Mouse (Mus musculus): ENCODE results near the gene Fgfr2. TPM values are rescaled to one million over a fixed set of nuclear protein-coding genes. Genes with fewer than 3 reads are reported as not detected.

Gene Fgfr2
- polyA plus RNA-seq, 1 experiment, result 14.8 TPM

DNA sequence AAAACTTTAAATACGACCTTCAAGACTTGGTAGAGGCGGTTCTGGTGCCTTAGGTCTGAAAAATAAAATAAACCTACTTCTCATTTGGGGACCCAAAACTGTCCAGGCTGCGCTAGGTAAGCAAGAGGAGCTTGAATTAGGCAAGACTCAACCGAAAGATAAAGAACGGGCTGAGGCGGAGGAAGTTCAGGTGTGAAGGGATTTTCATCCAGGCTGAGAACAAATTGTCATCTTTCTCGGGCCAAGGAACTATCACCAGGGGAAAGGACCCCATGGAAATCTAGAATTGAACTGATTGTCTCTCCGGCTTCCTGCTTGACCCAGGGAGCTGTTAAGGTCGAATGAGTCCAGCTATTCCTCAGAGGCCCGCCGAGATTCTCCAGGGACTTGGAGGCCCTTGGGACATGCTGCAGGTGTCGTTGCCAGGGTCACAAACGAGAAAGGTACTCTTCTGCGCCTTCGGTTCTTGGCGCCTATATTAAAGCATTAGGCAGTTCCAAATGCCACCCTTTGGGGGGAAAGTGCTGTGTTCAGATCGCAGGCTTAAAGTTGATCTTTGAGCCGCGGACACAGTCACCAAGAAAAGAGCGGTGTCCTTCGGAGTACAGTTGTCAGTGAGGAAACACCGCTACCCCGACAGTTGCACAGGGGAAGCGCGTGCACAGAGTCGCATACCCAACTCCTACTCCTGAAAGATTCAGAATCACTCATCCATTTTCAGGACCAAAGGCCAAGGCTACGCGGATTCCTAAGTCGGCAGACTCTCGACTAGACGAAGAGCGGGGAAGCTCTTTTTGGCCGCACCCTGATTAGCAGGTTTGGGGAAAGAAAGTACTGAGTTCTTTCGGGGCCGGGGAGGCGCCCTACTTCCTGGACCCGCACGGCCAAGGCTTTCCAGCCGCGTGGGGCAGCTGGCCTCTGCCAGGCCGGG, 1581.7 kb downstream of the Fgfr2 start:
- no peak for TF ChIP-seq POLR2A (IDR thresholded peaks at IDR 0.05; ENCODE audit: low read depth, low read length)
- TF ChIP-seq CTCF (conservative IDR thresholded peaks at IDR 0.05; ENCODE audit: insufficient read depth, insufficient read length, low read depth, low read length), result no peak
- H3K36me3 ChIP-seq (ENCODE audit: control insufficient read depth, insufficient read depth, low read length), result no peaks in the 10 kb centered on the region
- DNase-seq, result peak; percentile 23
- no peak overlapping the region for H3K27ac ChIP-seq (ENCODE audit: insufficient read depth, low read depth, low read length)
- H3K4me1 ChIP-seq (ENCODE audit: control insufficient read depth, insufficient read depth, low read length), result no peaks in the 10 kb centered on the region; the same call in 1 of the 2 replicates
- peaks cover 19% of the 10 kb centered on the region for H3K27me3 ChIP-seq (replicated peaks; ENCODE audit: control insufficient read depth, insufficient read depth, low read length)
- H3K4me3 ChIP-seq (ENCODE audit: insufficient read depth, low read depth, low read length), result no peak overlapping the region
- WGBS, result 3% methylated on average over 41 of the region's 41 CpGs

DNA sequence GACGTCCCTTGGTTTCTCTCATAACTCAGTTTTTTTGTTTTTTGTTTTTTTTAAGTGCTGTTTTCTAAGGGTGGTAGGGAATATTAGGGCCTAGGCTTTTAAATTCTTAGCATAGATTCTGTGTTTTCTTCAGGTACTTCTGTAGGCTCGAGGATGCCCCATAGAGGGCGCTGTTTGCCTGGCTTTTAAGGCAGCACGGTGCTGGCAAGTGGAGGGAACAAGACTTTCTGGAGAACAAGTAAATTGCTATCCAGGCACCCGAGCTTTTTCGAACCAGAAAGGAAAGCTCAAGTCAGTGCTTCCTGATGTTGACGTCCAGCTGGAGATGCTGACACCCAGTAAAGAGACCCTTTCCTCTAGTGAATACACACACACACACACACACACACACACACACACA, 1583.2 kb downstream of the Fgfr2 start:
- Histone ChIP-seq H3K4me1 (ENCODE audit: control insufficient read depth, insufficient read depth, low read length) (no peaks in the 10 kb centered on the region; the same call in 1 of the 2 replicates), H3K36me3 (ENCODE audit: control insufficient read depth, insufficient read depth, low read length) (no peaks in the 10 kb centered on the region), H3K4me3 (ENCODE audit: insufficient read depth, low read depth, low read length) (no peak overlapping the region), H3K27ac (ENCODE audit: insufficient read depth, low read depth, low read length) (no peak overlapping the region), H3K27me3 (replicated peaks; ENCODE audit: control insufficient read depth, insufficient read depth, low read length) (peaks cover 19% of the 10 kb centered on the region)
- DNase-seq, result peak; percentile 85
- peak; percentile 87 for TF ChIP-seq CTCF (conservative IDR thresholded peaks at IDR 0.05; ENCODE audit: insufficient read depth, insufficient read length, low read depth, low read length)
- TF ChIP-seq POLR2A (IDR thresholded peaks at IDR 0.05; ENCODE audit: low read depth, low read length), result no peak
- 1% methylated on average over 7 of the region's 7 CpGs for WGBS

DNA sequence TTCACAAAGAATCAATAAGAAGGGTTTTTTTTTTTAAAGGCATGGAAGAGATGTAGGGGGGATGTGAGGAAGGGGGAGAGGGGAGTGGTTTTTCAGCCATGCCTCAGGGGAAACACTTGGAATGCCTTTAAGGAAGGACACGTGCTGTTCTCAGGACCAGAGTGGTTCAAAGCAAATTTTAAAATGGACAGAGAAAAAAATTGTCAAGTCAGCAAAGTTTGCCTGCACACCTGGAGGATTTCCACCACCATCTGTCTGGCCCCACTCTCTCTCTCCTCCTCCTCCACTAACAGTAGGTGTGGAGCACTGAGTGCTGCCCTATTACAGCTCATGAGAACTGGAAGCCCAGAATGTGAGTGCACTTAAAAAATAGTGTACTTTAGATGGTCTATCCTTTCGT, 1619.4 kb downstream of the Fgfr2 start:
- WGBS, result 64% methylated on average over 2 of the region's 2 CpGs
- H3K4me3 ChIP-seq (ENCODE audit: insufficient read depth, low read depth, low read length), result no peak overlapping the region
- TF ChIP-seq CTCF (conservative IDR thresholded peaks at IDR 0.05; ENCODE audit: insufficient read depth, insufficient read length, low read depth, low read length) (no peak), POLR2A (IDR thresholded peaks at IDR 0.05; ENCODE audit: low read depth, low read length) (no peak)
- H3K27me3 ChIP-seq (replicated peaks; ENCODE audit: control insufficient read depth, insufficient read depth, low read length), result no peaks in the 10 kb centered on the region
- H3K27ac ChIP-seq (ENCODE audit: insufficient read depth, low read depth, low read length), result no peak overlapping the region
- DNase-seq, result no peak
- no peaks in the 10 kb centered on the region for H3K36me3 ChIP-seq (ENCODE audit: control insufficient read depth, insufficient read depth, low read length)
- no peaks in the 10 kb centered on the region for H3K4me1 ChIP-seq (ENCODE audit: control insufficient read depth, insufficient read depth, low read length)

DNA sequence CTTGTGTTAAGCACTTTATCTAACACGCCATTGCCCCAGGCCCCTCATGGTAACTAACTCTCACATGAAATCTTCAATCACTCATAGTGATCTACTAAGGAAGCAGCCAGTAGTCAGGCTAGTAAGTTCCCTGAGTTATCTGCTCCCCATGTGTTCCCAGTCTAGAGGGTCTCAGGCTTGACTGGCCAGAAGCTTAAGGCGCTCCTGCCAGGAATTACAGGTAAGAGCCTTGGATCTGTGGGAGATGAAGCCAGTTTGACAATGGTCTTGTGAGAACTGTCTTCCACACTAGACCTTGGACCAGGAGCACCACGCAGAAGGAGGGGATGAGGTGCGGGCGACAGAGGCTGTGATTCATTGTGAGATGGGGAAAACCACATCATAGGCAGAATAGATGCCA, 1644.7 kb downstream of the Fgfr2 start:
- Histone ChIP-seq H3K4me1 (ENCODE audit: control insufficient read depth, insufficient read depth, low read length) (no peaks in the 10 kb centered on the region), H3K27ac (ENCODE audit: insufficient read depth, low read depth, low read length) (no peak overlapping the region), H3K27me3 (replicated peaks; ENCODE audit: control insufficient read depth, insufficient read depth, low read length) (no peaks in the 10 kb centered on the region), H3K4me3 (ENCODE audit: insufficient read depth, low read depth, low read length) (no peak overlapping the region), H3K36me3 (ENCODE audit: control insufficient read depth, insufficient read depth, low read length) (no peaks in the 10 kb centered on the region)
- no peak for DNase-seq
- no peak for TF ChIP-seq CTCF (conservative IDR thresholded peaks at IDR 0.05; ENCODE audit: insufficient read depth, insufficient read length, low read depth, low read length)
- TF ChIP-seq POLR2A (IDR thresholded peaks at IDR 0.05; ENCODE audit: low read depth, low read length), result no peak
- WGBS, result 97% methylated on average over 5 of the region's 5 CpGs

DNA sequence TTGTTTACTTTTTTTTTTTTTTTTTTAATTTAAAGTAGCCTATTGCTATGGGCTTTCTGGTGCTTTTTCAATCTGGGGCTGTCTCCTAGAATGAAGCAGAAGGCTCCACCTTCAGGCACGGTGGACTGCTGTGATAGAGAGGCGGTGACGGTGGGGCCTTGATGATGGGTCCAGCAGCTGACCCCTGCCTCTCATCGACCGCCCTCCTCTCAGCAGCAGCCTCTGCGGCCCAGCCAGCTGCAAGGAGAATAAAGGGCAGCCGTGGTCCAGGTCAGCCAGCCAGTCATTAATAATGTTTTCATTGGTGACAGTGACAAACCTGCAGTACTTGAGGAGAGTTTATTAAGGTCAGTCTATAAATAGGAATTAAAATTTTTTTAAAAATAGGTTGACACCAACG, 1646.0 kb downstream of the Fgfr2 start:
- WGBS, result 24% methylated on average over 8 of the region's 8 CpGs
- Histone ChIP-seq H3K4me1 (ENCODE audit: control insufficient read depth, insufficient read depth, low read length) (no peaks in the 10 kb centered on the region), H3K27ac (ENCODE audit: insufficient read depth, low read depth, low read length) (no peak overlapping the region), H3K27me3 (replicated peaks; ENCODE audit: control insufficient read depth, insufficient read depth, low read length) (no peaks in the 10 kb centered on the region), H3K36me3 (ENCODE audit: control insufficient read depth, insufficient read depth, low read length) (no peaks in the 10 kb centered on the region), H3K4me3 (ENCODE audit: insufficient read depth, low read depth, low read length) (no peak overlapping the region)
- DNase-seq, result no peak
- TF ChIP-seq POLR2A (IDR thresholded peaks at IDR 0.05; ENCODE audit: low read depth, low read length), result no peak
- no peak for TF ChIP-seq CTCF (conservative IDR thresholded peaks at IDR 0.05; ENCODE audit: insufficient read depth, insufficient read length, low read depth, low read length)

DNA sequence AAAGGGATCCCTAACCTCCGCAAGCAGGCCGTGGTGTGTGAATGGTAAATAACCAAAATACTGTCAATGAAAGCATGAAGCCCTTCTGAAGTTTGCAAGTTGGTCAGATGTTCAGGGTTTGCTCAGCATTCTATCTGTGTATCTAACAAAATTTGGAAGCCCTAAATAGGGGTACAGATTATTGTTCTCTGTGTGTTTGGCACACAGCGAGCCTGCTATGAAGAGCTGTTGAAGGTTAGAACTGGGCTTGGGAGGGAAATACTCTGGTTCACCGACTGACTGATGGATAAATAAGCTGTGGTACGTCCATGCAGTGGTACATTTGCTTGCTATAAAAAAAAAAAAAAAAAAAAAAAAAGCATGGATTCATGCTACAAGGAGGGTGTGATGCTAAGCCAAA, 1651.6 kb downstream of the Fgfr2 start:
- no peak for TF ChIP-seq POLR2A (IDR thresholded peaks at IDR 0.05; ENCODE audit: low read depth, low read length)
- no peak for TF ChIP-seq CTCF (conservative IDR thresholded peaks at IDR 0.05; ENCODE audit: insufficient read depth, insufficient read length, low read depth, low read length)
- Histone ChIP-seq H3K27ac (ENCODE audit: insufficient read depth, low read depth, low read length) (no peak overlapping the region), H3K4me1 (ENCODE audit: control insufficient read depth, insufficient read depth, low read length) (no peaks in the 10 kb centered on the region), H3K36me3 (ENCODE audit: control insufficient read depth, insufficient read depth, low read length) (no peaks in the 10 kb centered on the region), H3K4me3 (ENCODE audit: insufficient read depth, low read depth, low read length) (no peak overlapping the region), H3K27me3 (replicated peaks; ENCODE audit: control insufficient read depth, insufficient read depth, low read length) (no peaks in the 10 kb centered on the region)
- 90% methylated on average over 5 of the region's 5 CpGs for WGBS
- no peak for DNase-seq

DNA sequence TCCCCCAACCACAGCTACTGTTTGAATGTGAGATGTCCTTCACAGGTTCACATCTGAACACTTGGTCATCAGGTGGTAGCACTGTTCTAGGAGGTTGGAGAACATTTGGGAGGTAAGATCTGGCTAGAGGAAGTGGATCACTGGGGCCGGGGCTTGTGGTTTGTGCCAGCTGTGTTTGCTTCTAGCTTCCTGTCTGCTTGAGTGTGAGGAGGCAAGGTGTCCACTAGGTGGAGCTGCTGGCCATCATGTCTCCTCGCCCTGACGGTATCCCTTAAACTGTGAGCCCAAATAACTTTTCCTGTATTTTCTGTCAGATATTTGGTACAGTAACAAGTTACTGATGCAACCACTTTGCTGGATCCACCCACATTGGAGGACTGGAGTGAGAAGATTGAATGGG, 1653.6 kb downstream of the Fgfr2 start:
- no peak for DNase-seq
- 73% methylated on average over 3 of the region's 3 CpGs for WGBS

More for the DNA sequence above, 1653.6 kb downstream of the Fgfr2 start:
- H3K27me3 ChIP-seq (replicated peaks; ENCODE audit: control insufficient read depth, insufficient read depth, low read length), result no peaks in the 10 kb centered on the region
- no peaks in the 10 kb centered on the region for H3K4me1 ChIP-seq (ENCODE audit: control insufficient read depth, insufficient read depth, low read length)
- TF ChIP-seq CTCF (conservative IDR thresholded peaks at IDR 0.05; ENCODE audit: insufficient read depth, insufficient read length, low read depth, low read length) (peak; percentile 43; the same call in 1 of the 2 replicates), POLR2A (IDR thresholded peaks at IDR 0.05; ENCODE audit: low read depth, low read length) (no peak)
- no peak overlapping the region for H3K4me3 ChIP-seq (ENCODE audit: insufficient read depth, low read depth, low read length)
- H3K27ac ChIP-seq (ENCODE audit: insufficient read depth, low read depth, low read length), result no peak overlapping the region
- no peaks in the 10 kb centered on the region for H3K36me3 ChIP-seq (ENCODE audit: control insufficient read depth, insufficient read depth, low read length)

All from kidney, adult 2 months (tissue).